Mouse (Mus musculus) hindbrain, embryonic 10.5 days (tissue): Measurements from ENCODE around the gene Dgki. TPM values are rescaled to one million over a fixed set of nuclear protein-coding genes. Genes with fewer than 3 reads are reported as not detected.

ENCODE experiments used
- DNase-seq: peaks from one replicate; pipeline ENCODE4 v3.0.0-alpha.2; 2017; ENCODE audit warnings: low spot score
- H3K27ac ChIP-seq: fragments of 300-500 bp; sonication (generic); 2 replicates; pipeline ENCODE4 v1.5.1; 2016; ENCODE audit warnings: mild to moderate bottlenecking, moderate library complexity
- H3K27me3 ChIP-seq: fragments of 300-500 bp; sonication (generic); 2 replicates; pipeline ENCODE4 v1.6.1; 2016; ENCODE audit warnings: mild to moderate bottlenecking; ENCODE audit not compliant: poor library complexity, insufficient read depth, severe bottlenecking
- H3K36me3 ChIP-seq: fragments of 300-500 bp; sonication (generic); 2 replicates; pipeline ENCODE4 v1.6.1; 2016; ENCODE audit warnings: mild to moderate bottlenecking, moderate library complexity
- H3K4me1 ChIP-seq: fragments of 300-500 bp; sonication (generic); replicated peaks from 2 replicates; pipeline ENCODE4 v1.6.1; 2016; ENCODE audit warnings: mild to moderate bottlenecking
- H3K4me3 ChIP-seq: fragments of 300-500 bp; sonication (generic); 2 replicates; pipeline ENCODE4 v1.5.1; 2016; ENCODE audit warnings: mild to moderate bottlenecking, moderate library complexity
- H3K9me3 ChIP-seq: fragments of 300-500 bp; sonication (generic); 2 replicates; pipeline ENCODE4 v1.6.1; 2016; ENCODE audit warnings: mild to moderate bottlenecking, moderate library complexity
- WGBS: fragments of 180-500 bp; shearing (Covaris S2); methylation state at CpG from one replicate; pipeline ENCODE4 v1.1.7; 2016; 5-methylcytosine and 5-hydroxymethylcytosine counted together
- polyA plus RNA-seq: library from polyadenylated mRNA; unstranded; fragments of >200 nt; fragmentation: Nextera tagmentation; extraction: Ambion mirVana; gene quantifications from 2 replicates; pipeline ENCODE4 v1.2.1, GENCODE M21; 2016

Gene Dgki
- polyA plus RNA-seq, 1 experiment from 2014 or later: 1.0 TPM

DNA sequence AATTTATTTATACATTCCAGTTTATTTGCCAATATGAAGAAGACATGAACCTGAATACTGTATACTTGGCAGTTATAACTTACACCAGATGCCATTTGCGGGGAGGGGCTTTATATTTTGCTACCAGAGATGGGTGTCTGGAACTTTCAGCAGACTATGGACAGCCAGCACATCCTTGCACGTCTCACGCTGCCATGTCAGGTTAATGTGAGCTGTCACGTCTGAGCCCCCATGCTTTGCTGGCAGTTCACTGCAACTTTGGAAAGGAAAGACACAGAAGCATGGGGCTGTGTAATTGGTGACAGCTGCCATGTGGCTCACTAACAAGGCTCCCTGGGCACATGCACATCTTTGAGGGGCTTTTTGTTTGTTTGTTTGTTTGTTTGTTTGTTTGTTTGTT is 368.5 kb downstream of the Dgki start:
- 62% methylated on average over 4 of the region's 4 CpGs for WGBS
- no peaks in the 10 kb centered on the region for H3K9me3 ChIP-seq
- peaks cover 14% of the 10 kb centered on the region for H3K4me1 ChIP-seq
- no peak overlapping the region for H3K27ac ChIP-seq
- H3K27me3 ChIP-seq: no peaks in the 10 kb centered on the region
- no peak overlapping the region for H3K4me3 ChIP-seq
- no peak for DNase-seq
- no peaks in the 10 kb centered on the region for H3K36me3 ChIP-seq

DNA sequence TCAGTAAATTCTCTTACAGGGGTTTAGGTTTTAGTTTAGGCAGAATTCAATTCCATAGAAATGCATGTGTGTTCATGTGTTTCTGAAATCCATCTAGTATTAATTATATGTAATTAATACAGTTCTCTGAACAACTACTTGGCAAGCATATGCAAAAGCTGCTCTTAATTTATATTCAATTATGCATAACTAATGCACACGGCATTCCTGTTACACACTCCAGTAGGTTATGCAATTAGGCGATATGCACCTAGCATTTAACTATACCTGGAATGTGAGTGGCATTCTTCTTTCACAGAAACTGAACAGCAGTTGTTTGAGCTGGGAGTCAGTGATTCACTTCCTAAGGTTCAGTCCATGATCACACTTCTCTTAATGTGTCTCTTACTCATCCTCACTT is 370.2 kb downstream of the Dgki start:
- Histone ChIP-seq H3K27ac (no peak overlapping the region), H3K9me3 (no peaks in the 10 kb centered on the region), H3K36me3 (no peaks in the 10 kb centered on the region), H3K4me3 (no peak overlapping the region), H3K27me3 (no peaks in the 10 kb centered on the region), H3K4me1 (peaks cover 14% of the 10 kb centered on the region)
- DNase-seq: no peak
- WGBS: 86% methylated on average over 2 of the region's 2 CpGs

DNA sequence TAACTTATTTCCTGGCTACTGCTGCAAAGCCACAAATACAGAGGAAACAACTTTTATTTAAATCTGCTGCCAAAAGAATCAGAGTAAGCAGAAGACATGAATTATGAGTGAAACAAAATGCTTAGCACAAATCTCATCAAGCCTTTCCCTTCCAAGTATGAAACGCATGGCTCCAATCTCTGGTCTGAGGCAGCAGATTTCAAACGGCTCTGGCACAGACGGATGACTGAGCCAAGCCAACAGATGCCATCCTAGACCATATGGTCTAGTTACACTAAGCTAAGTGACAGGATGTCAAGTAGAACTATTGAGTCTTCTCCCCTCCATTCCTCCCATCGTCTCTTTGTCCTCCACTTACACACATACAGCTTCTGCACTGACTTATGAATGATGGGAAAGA is 373.5 kb downstream of the Dgki start:
- H3K27me3 ChIP-seq: no peaks in the 10 kb centered on the region
- no peak for DNase-seq
- peaks cover 12% of the 10 kb centered on the region for H3K4me1 ChIP-seq
- 84% methylated on average over 4 of the region's 4 CpGs for WGBS
- no peak overlapping the region for H3K27ac ChIP-seq
- no peaks in the 10 kb centered on the region for H3K9me3 ChIP-seq
- H3K36me3 ChIP-seq: no peaks in the 10 kb centered on the region
- no peak overlapping the region for H3K4me3 ChIP-seq

DNA sequence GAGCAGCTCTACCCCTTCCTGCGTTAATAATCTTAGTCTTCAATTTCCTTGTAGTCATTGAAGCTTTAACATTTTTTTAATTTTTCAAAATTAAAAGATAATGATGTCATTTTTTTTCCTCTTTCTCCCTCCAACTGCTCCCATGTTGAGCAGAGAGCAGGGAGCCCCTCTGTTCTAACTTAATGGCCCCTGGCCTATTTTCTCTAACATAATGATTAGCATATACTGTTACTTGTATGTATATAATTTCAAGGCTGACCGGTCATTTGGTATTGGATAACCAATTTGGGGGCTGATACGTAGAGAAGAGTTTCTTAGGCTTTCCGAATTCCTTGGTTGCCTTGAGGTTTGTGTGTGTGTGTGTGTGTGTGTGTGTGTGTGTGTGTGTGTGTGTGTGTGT is 378.0 kb downstream of the Dgki start:
- Histone ChIP-seq H3K27me3 (no peaks in the 10 kb centered on the region), H3K36me3 (0 out of 2 replicates have a peak, but pooled peaks cover 4% of the 10 kb centered on the region), H3K27ac (no peak overlapping the region), H3K4me1 (no peaks in the 10 kb centered on the region), H3K4me3 (no peak overlapping the region), H3K9me3 (peaks cover 6% of the 10 kb centered on the region; the same call in 1 of the 2 replicates)
- no peak for DNase-seq
- 94% methylated on average over 4 of the region's 4 CpGs for WGBS

DNA sequence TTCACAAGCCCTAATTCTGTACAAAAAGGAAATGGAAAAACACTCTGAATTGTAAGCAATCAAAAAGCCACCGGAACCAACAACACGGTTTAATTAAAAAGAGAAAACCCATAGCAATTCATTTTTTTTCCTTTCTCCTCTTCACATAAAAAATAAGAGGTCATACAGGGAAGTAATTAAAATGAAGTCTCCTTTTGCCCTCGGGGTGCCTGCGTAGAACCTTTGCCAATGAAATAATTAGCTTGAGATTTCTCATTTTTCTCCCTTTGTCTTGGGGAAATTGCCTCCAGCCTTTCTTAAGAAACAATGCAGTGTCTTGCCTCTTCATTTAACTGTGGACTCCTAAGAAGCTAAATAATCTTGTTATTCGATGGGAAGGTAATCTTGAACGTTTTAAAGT is 388.4 kb downstream of the Dgki start:
- Histone ChIP-seq H3K27ac (no peak overlapping the region), H3K36me3 (no peaks in the 10 kb centered on the region), H3K4me1 (no peaks in the 10 kb centered on the region; the same call in 1 of the 2 replicates), H3K27me3 (no peaks in the 10 kb centered on the region), H3K9me3 (no peaks in the 10 kb centered on the region), H3K4me3 (no peak overlapping the region)
- WGBS: 72% methylated on average over 6 of the region's 6 CpGs
- no peak for DNase-seq

DNA sequence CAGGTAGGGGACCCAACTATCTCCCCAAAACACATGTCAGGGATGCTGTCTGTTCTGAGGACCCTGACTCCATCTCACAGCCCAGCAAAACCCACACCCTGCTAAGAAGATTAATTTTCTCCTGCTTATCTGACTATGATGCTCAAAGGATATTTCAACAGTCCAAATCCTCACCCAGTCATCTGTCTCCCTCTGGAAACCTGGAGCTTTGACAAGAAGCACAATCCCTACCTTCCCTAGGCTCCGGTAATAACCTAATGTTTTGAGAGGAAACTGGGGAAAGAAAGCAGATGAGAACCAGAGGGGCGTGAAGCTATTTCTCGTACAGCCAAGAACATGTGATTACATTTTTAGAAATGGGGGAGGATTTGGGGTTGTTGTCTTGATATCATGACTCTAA is 392.8 kb downstream of the Dgki start:
- no peak for DNase-seq
- 89% methylated on average over 3 of the region's 3 CpGs for WGBS
- H3K27ac ChIP-seq: no peak overlapping the region
- H3K9me3 ChIP-seq: no peaks in the 10 kb centered on the region
- H3K4me1 ChIP-seq: peaks cover 25% of the 10 kb centered on the region
- H3K4me3 ChIP-seq: no peak overlapping the region
- peaks cover 19% of the 10 kb centered on the region for H3K27me3 ChIP-seq
- no peaks in the 10 kb centered on the region for H3K36me3 ChIP-seq

DNA sequence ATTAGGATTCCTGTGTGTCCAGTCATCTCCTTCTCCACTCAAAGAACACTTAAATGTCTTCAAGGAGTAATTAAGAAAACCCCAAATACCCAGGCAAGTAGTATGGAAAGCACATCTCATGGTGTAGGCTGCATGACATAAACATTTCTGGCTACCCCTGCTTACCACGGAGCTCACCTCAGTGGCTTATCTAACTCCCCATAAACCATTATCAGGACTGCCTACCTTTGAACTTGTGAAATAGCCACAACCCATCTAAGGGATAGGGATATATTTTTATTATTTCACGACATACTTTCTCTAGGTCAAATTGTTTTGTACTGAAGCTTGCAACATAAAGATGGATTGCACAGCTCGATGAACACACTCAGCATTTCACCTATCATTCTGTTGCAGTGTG is 394.0 kb downstream of the Dgki start:
- Histone ChIP-seq H3K36me3 (no peaks in the 10 kb centered on the region), H3K4me1 (peaks cover 27% of the 10 kb centered on the region), H3K4me3 (no peak overlapping the region), H3K27ac (no peak overlapping the region), H3K27me3 (peaks cover 21% of the 10 kb centered on the region), H3K9me3 (no peaks in the 10 kb centered on the region)
- WGBS: 89% methylated on average over 3 of the region's 3 CpGs
- no peak for DNase-seq

DNA sequence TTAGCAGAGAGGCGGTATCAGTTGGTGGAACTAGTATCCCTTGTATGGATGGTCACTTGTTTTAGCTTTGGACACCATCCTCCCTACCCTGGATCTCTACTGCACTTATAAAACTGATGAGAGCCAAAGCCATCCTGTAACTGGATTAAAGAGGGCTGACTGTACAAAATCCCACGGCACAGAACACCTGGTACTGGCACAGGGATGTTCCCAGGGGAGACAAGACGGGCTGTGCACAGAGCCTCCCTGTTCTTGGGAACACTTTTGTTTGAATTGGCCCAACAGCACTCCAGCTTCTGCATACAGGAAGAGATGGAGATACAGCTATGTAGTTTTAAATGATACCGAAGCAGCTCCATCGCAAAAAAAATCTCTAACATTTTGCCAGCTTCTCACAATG is 395.1 kb downstream of the Dgki start:
- Histone ChIP-seq H3K27ac (0 out of 2 replicates have a peak overlapping the region, but pooled peaks have one; percentile 45), H3K9me3 (no peaks in the 10 kb centered on the region), H3K4me1 (peaks cover 27% of the 10 kb centered on the region), H3K27me3 (peaks cover 21% of the 10 kb centered on the region), H3K4me3 (no peak overlapping the region), H3K36me3 (no peaks in the 10 kb centered on the region)
- no peak for DNase-seq
- 86% methylated on average over 5 of the region's 5 CpGs for WGBS

DNA sequence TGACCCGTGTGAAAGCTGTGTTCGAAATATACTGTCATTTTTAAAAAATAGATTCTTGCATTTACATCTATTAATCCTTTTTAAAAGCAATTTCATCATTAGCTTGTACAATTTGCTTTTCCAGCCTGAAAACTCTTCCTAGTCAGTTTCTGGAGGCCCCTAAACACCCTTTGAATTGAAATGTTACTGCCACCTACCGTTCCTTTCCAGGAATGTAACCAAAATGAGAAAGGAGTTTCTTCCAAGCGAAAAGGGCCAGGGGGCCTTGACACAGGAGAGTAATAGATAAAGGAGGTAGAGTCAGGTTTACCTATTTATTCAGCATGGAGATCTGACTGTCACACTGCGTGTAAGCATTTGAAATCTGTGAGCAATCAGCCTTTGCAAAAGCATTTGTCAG is 396.2 kb downstream of the Dgki start:
- peaks cover 27% of the 10 kb centered on the region for H3K4me1 ChIP-seq
- H3K9me3 ChIP-seq: no peaks in the 10 kb centered on the region
- peaks cover 21% of the 10 kb centered on the region for H3K27me3 ChIP-seq
- no peaks in the 10 kb centered on the region for H3K36me3 ChIP-seq
- H3K27ac ChIP-seq: peak overlapping the region; percentile 77
- no peak overlapping the region for H3K4me3 ChIP-seq
- DNase-seq: peak; percentile 15
- WGBS: 18% methylated on average over 5 of the region's 5 CpGs

DNA sequence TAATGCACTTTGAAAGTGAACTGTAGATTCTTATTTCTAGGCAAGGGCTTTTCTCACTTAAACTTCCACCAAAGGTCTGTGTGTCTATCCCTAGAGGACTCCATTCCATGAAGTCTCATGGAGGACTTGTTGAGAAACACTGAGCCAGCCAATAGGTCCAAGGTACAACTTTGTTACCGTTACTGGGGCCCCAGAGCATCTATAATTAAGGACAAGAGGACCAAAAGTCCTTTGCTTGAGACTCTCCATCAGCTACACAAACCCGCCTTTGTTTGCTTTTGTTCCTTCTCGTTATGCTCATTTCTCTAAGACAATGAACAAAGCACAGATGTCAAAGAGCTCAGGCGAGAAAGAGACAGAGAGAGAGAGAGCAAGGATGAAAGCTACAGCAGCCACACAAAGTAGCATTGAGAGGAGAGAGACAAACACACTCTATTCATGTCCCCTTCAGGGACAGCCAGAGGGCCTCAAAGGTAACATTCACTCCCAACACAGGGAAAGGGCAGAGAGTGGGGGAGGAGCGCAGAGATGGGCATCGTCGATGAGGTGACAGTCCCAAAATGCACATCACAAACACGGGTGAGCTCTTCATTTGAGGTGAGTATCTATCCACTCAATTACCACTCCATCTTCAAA is 396.7 kb downstream of the Dgki start:
- 10% methylated on average over 8 of the region's 8 CpGs for WGBS
- H3K9me3 ChIP-seq: no peaks in the 10 kb centered on the region
- DNase-seq: peak; percentile 43
- H3K27ac ChIP-seq: peak overlapping the region; percentile 77
- H3K4me1 ChIP-seq: peaks cover 27% of the 10 kb centered on the region
- 0 out of 2 replicates have a peak overlapping the region, but pooled peaks have one; percentile 16 for H3K4me3 ChIP-seq
- H3K36me3 ChIP-seq: no peaks in the 10 kb centered on the region
- peaks cover 21% of the 10 kb centered on the region for H3K27me3 ChIP-seq

DNA sequence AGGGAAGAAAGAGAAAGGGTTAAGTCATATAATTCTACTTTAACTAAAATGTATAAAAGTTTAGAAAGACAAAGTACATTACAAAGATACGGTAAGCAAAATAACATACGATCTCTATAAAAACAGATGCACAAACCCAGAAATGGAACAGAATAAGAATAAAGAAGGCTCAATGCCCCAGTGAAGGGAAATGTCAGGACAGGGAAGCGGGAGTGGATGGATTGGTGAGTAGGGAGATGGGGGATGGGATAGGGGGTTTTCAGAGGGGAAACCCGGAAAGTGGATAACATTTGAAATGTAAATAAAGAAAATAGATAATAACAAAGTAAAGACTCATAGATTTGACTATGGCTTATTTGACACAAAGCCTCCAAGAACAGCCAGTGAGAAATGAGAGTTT is 400.1 kb downstream of the Dgki start:
- peaks cover 27% of the 10 kb centered on the region for H3K4me1 ChIP-seq
- H3K27ac ChIP-seq: no peak overlapping the region
- DNase-seq: no peak
- peaks cover 19% of the 10 kb centered on the region for H3K27me3 ChIP-seq
- WGBS: 89% methylated on average over 4 of the region's 4 CpGs
- H3K9me3 ChIP-seq: no peaks in the 10 kb centered on the region
- H3K4me3 ChIP-seq: no peak overlapping the region
- no peaks in the 10 kb centered on the region for H3K36me3 ChIP-seq

DNA sequence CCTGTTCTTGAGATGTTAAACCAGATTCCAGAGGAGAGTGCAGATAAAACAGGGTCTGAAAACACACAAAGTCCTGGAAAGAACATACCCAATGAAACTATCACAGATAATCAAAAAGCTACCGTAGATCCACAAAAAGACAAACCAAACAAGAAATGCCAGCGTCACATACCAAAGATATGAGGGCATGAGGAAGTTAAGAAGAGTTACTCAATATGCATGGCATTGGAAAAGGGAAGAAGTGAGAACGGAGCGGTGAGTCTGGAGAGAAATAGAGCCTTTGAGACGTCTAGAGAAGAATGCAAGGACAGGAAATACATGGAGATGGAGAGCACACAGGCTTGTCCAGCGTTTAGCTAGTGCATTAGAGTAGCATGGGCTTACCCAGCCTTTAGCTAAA is 401.6 kb downstream of the Dgki start:
- Histone ChIP-seq H3K4me3 (no peak overlapping the region), H3K27me3 (peaks cover 10% of the 10 kb centered on the region; the same call in 1 of the 2 replicates), H3K4me1 (peaks cover 14% of the 10 kb centered on the region), H3K27ac (no peak overlapping the region), H3K36me3 (no peaks in the 10 kb centered on the region), H3K9me3 (no peaks in the 10 kb centered on the region)
- DNase-seq: no peak
- 81% methylated on average over 6 of the region's 6 CpGs for WGBS

DNA sequence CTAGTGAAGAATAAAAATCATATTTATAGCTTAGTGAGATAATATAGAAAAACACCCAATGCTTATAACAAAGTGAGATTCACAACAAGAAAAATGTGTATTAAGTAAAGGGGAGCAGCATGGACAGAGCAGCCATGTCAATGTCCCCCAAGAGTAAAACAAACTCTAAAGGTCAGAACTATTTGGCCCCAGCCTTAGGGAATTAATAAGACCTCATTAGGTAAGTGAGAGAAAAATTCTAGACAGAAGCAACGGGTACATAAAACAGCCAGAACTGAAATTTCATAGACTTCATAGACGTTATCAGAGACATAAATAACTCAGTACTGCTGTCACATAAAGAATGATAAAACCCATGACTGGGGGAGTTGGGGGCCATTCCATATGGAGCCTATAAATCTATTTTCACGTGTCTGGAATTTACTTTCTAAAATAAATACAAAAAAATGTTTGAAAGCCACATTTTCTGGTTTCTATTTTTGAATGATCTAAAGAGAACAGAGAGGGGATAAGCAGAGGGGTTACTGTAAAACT is 402.3 kb downstream of the Dgki start:
- Histone ChIP-seq H3K4me3 (no peak overlapping the region), H3K27me3 (peaks cover 7% of the 10 kb centered on the region; the same call in 1 of the 2 replicates), H3K27ac (no peak overlapping the region), H3K36me3 (no peaks in the 10 kb centered on the region), H3K4me1 (peaks cover 7% of the 10 kb centered on the region), H3K9me3 (no peaks in the 10 kb centered on the region)
- WGBS: 84% methylated on average over 3 of the region's 3 CpGs
- no peak for DNase-seq
